Mouse (Mus musculus): ENCODE data around the gene Gpsm1.

Gpsm1 gene

GRCm38 (mm10) chr2:26315072-26315924 lies at the start of gene Gpsm1:
Gene Gpsm1 (plus strand): TSS chr2:26315515.
- DNase-seq (ENCODE audit: low read depth, low spot score), result peak; percentile 72

- DNase-seq (ENCODE audit: low read depth, low spot score), result no peak
Observed at GRCm38 (mm10) chr2:26266066-26266742, 49.1 kb upstream of the Gpsm1 start.

GRCm38 (mm10) chr2:26268216-26268615 lies 47.1 kb upstream of the Gpsm1 start:
- DNase-seq (ENCODE audit: low read depth, low spot score), result peak; percentile 7

- DNase-seq (ENCODE audit: low read depth, low spot score), result peak; percentile 21
Observed at GRCm38 (mm10) chr2:26273611-26274010, 41.7 kb upstream of the Gpsm1 start.

GRCm38 (mm10) chr2:26279712-26280111 lies 35.6 kb upstream of the Gpsm1 start:
- no peak for DNase-seq (ENCODE audit: low read depth, low spot score)

- DNase-seq (ENCODE audit: low read depth, low spot score), result peak; percentile 22
Observed at GRCm38 (mm10) chr2:26280594-26280993, 34.7 kb upstream of the Gpsm1 start.

- DNase-seq (ENCODE audit: low read depth, low spot score), result peak; percentile 25
Observed at GRCm38 (mm10) chr2:26285804-26286203, 29.5 kb upstream of the Gpsm1 start.

- no peak for DNase-seq (ENCODE audit: low read depth, low spot score)
Observed at GRCm38 (mm10) chr2:26286391-26286790, 28.9 kb upstream of the Gpsm1 start.

GRCm38 (mm10) chr2:26290133-26290532 lies 25.2 kb upstream of the Gpsm1 start:
- no peak for DNase-seq (ENCODE audit: low read depth, low spot score)

GRCm38 (mm10) chr2:26294457-26294856 lies 20.9 kb upstream of the Gpsm1 start, which contains the start of gene Ccdc187:
Gene Ccdc187 (minus strand): TSS chr2:26294557.
- no peak for DNase-seq (ENCODE audit: low read depth, low spot score)

- DNase-seq (ENCODE audit: low read depth, low spot score), result no peak
Observed at GRCm38 (mm10) chr2:26296606-26297195, 18.6 kb upstream of the Gpsm1 start.

- DNase-seq (ENCODE audit: low read depth, low spot score), result no peak
Observed at GRCm38 (mm10) chr2:26298208-26298855, 17.0 kb upstream of the Gpsm1 start.

GRCm38 (mm10) chr2:26298856-26299230 lies 16.5 kb upstream of the Gpsm1 start:
- DNase-seq (ENCODE audit: low read depth, low spot score), result no peak

GRCm38 (mm10) chr2:26299336-26299735 lies 16.0 kb upstream of the Gpsm1 start:
- DNase-seq (ENCODE audit: low read depth, low spot score), result no peak

GRCm38 (mm10) chr2:26300161-26300807 lies 15.0 kb upstream of the Gpsm1 start:
- no peak for DNase-seq (ENCODE audit: low read depth, low spot score)

GRCm38 (mm10) chr2:26300808-26301174 lies 14.5 kb upstream of the Gpsm1 start:
- DNase-seq (ENCODE audit: low read depth, low spot score), result peak; percentile 74

GRCm38 (mm10) chr2:26302005-26302503 lies 13.3 kb upstream of the Gpsm1 start:
- no peak for DNase-seq (ENCODE audit: low read depth, low spot score)

- DNase-seq (ENCODE audit: low read depth, low spot score), result no peak
Observed at GRCm38 (mm10) chr2:26304711-26305110, 10.6 kb upstream of the Gpsm1 start.

- DNase-seq (ENCODE audit: low read depth, low spot score), result no peak
Observed at GRCm38 (mm10) chr2:26305555-26305954, 9.8 kb upstream of the Gpsm1 start.

GRCm38 (mm10) chr2:26306702-26307101 lies 8.6 kb upstream of the Gpsm1 start:
- DNase-seq (ENCODE audit: low read depth, low spot score), result no peak

GRCm38 (mm10) chr2:26309739-26310138 lies 5.6 kb upstream of the Gpsm1 start:
- DNase-seq (ENCODE audit: low read depth, low spot score), result peak; percentile 34

All from skeletal muscle tissue, adult 2 months (tissue).